In genomic region chr14:111676166-111676581, GRCm38 (mm10) we compare ENCODE assay signal across 8 mouse cellular contexts. TPM values are rescaled to one million over a fixed set of nuclear protein-coding genes. Genes with fewer than 3 reads are reported as not detected.
DNase-seq lines count a peak whose midpoint lies in the region; ATAC-seq and TF ChIP-seq lines count a peak whose summit lies in the region.

No protein-coding gene starts in this region.

- H3K4me2 ChIP-seq in embryonic facial prominence, embryonic 11.5 days (ENCODE audit: low read depth, low read length) = peak overlapping the region; percentile 88
- peak overlapping the region; percentile 67 for H3K4me2 ChIP-seq in hindbrain, embryonic 16.5 days (ENCODE audit: low read length)
- H3K4me2 ChIP-seq in liver, embryonic 14.5 days (ENCODE audit: low read depth) = peak overlapping the region; percentile 62
- H3K4me2 ChIP-seq in stomach, embryonic 15.5 days = peak overlapping the region; percentile 97

- H3K4me1 ChIP-seq in embryonic facial prominence, embryonic 11.5 days (ENCODE audit: control insufficient read depth, insufficient read depth, low read length) = no peaks in the 10 kb centered on the region
- peaks cover 4% of the 10 kb centered on the region; the same call in 1 of the 2 replicates for H3K4me1 ChIP-seq in hindbrain, embryonic 16.5 days (ENCODE audit: control insufficient read depth, insufficient read depth, low read depth, low read length)
- H3K4me1 ChIP-seq in liver, embryonic 14.5 days (replicated peaks; ENCODE audit: control insufficient read depth in 2 of 2, insufficient read depth in 2 of 2, low read length in 1 of 2) = no peaks in the 10 kb centered on the region
- H3K4me1 ChIP-seq in stomach, embryonic 15.5 days = 0 out of 2 replicates have a peak, but pooled peaks cover 10% of the 10 kb centered on the region

- ATAC-seq in embryonic facial prominence, embryonic 11.5 days (replicated peaks; ENCODE audit: insufficient number of reproducible peaks, low FRiP score, low TSS enrichment, low read depth) = peak; percentile 54
- peak; percentile 57 for ATAC-seq in hindbrain, embryonic 16.5 days
- no peak; the same call in 1 of the 2 replicates for ATAC-seq in liver, embryonic 14.5 days (ENCODE audit: insufficient read depth)
- ATAC-seq in stomach, embryonic 15.5 days (ENCODE audit: insufficient read depth, low FRiP score, low read depth) = peak; percentile 31; the same call in 1 of the 2 replicates

- H3K9ac ChIP-seq in embryonic facial prominence, embryonic 11.5 days (replicated peaks; ENCODE audit: low read length) = peak overlapping the region; percentile 80
- H3K9ac ChIP-seq in hindbrain, embryonic 16.5 days (ENCODE audit: low read depth, low read length) = peak overlapping the region; percentile 96
- no peak overlapping the region for H3K9ac ChIP-seq in liver, embryonic 14.5 days (replicated peaks)
- peak overlapping the region; percentile 39; the same call in 1 of the 2 replicates for H3K9ac ChIP-seq in stomach, embryonic 15.5 days

- H3K9me3 ChIP-seq in embryonic facial prominence, embryonic 11.5 days (replicated peaks; ENCODE audit: control insufficient read depth, low read length) = no peaks in the 10 kb centered on the region
- H3K9me3 ChIP-seq in hindbrain, embryonic 16.5 days (ENCODE audit: control insufficient read depth, low read length) = no peaks in the 10 kb centered on the region
- no peaks in the 10 kb centered on the region for H3K9me3 ChIP-seq in liver, embryonic 14.5 days (ENCODE audit: control insufficient read depth, low read length)
- H3K9me3 ChIP-seq in stomach, embryonic 15.5 days = no peaks in the 10 kb centered on the region

- H3K36me3 ChIP-seq in embryonic facial prominence, embryonic 11.5 days (replicated peaks; ENCODE audit: control insufficient read depth, insufficient read depth, low read depth, low read length) = no peaks in the 10 kb centered on the region
- 0 out of 2 replicates have a peak, but pooled peaks cover 3% of the 10 kb centered on the region for H3K36me3 ChIP-seq in hindbrain, embryonic 16.5 days (ENCODE audit: control insufficient read depth, insufficient read depth, low read length)
- H3K36me3 ChIP-seq in liver, embryonic 14.5 days (replicated peaks; ENCODE audit: control insufficient read depth, insufficient read depth, low read depth) = no peaks in the 10 kb centered on the region
- H3K36me3 ChIP-seq in stomach, embryonic 15.5 days = no peaks in the 10 kb centered on the region

- under 1% methylated on average over 19 of the region's 19 CpGs for WGBS in embryonic facial prominence, embryonic 11.5 days
- WGBS in hindbrain, embryonic 16.5 days = 0% methylated on average over 19 of the region's 19 CpGs
- WGBS in liver, embryonic 14.5 days (ENCODE audit: insufficient replicate concordance) = 1% methylated on average over 19 of the region's 19 CpGs
- 1% methylated on average over 19 of the region's 19 CpGs for WGBS in stomach, embryonic 15.5 days

- H3K27me3 ChIP-seq in embryonic facial prominence, embryonic 11.5 days (ENCODE audit: control insufficient read depth, insufficient read depth, low read length) = peaks cover 6% of the 10 kb centered on the region; the same call in 1 of the 2 replicates
- no peaks in the 10 kb centered on the region for H3K27me3 ChIP-seq in hindbrain, embryonic 16.5 days (replicated peaks; ENCODE audit: control insufficient read depth, insufficient read depth, low read length)
- peaks cover 57% of the 10 kb centered on the region for H3K27me3 ChIP-seq in liver, embryonic 14.5 days (ENCODE audit: control insufficient read depth, insufficient read depth, low read length)
- peaks cover 16% of the 10 kb centered on the region for H3K27me3 ChIP-seq in stomach, embryonic 15.5 days (replicated peaks)

- peak overlapping the region; percentile 65 for H3K4me3 ChIP-seq in embryonic facial prominence, embryonic 11.5 days (ENCODE audit: low read depth, low read length)
- H3K4me3 ChIP-seq in hindbrain, embryonic 16.5 days (ENCODE audit: low read length) = peak overlapping the region; percentile 91
- H3K4me3 ChIP-seq in liver, embryonic 14.5 days (ENCODE audit: insufficient read depth in 1 of 2, low read depth in 2 of 2, low read length in 2 of 2) = peak overlapping the region; percentile 30 to 36; a peak in 3 of 4 replicates
- peak overlapping the region; percentile 63 for H3K4me3 ChIP-seq in stomach, embryonic 15.5 days (replicated peaks)

- DNase-seq in adrenal gland, postnatal 14 days = peak; percentile 9
- no peak for DNase-seq in adrenal gland, adult (ENCODE audit: inconsistent age in 2 of 2, low spot score in 1 of 2)
- peak; percentile 62 for DNase-seq in Muller cell, postnatal 12 days (ENCODE audit: inconsistent ontology term)
- DNase-seq in embryonic facial prominence, embryonic 11.5 days (ENCODE audit: low spot score) = peak; percentile 68
- DNase-seq in liver, embryonic 14.5 days (ENCODE audit: low read depth in 3 of 3, low spot score in 3 of 3) = no peak
- DNase-seq in urinary bladder, adult 18-20 months (ENCODE audit: low spot score in 2 of 2) = no peak

- TF ChIP-seq CTCF in liver, embryonic 14.5 days (IDR thresholded peaks at IDR 0.05; ENCODE audit: low read depth) = no peak

- peak overlapping the region; percentile 83 for H3K27ac ChIP-seq in embryonic facial prominence, embryonic 11.5 days (replicated peaks; ENCODE audit: low read depth, low read length)
- H3K27ac ChIP-seq in hindbrain, embryonic 16.5 days (ENCODE audit: low read depth, low read length) = peak overlapping the region; percentile 99
- H3K27ac ChIP-seq in liver, embryonic 14.5 days = no peak overlapping the region
- H3K27ac ChIP-seq in stomach, embryonic 15.5 days = peak overlapping the region; percentile 57; the same call in 1 of the 2 replicates

- TF ChIP-seq EP300 in liver, embryonic 14.5 days (IDR thresholded peaks at IDR 0.05; ENCODE audit: low read depth) = no peak

RNA-seq across cellular contexts. Expression of gene Slitrk5, which starts 1.3 kb away (rescaled TPM):
- 0.37 and 0.83 TPM in 2 replicates for total RNA-seq in adrenal gland, postnatal 14 days (2021)
- 8.5 and 9.8 TPM in 2 replicates for polyA plus RNA-seq in embryonic facial prominence, embryonic 11.5 days (2014; fragmentation: Nextera tagmentation; extraction: Ambion mirVana)
- polyA plus RNA-seq in hindbrain, embryonic 16.5 days (2015; fragmentation: Nextera tagmentation; extraction: Ambion mirVana) = 34.3 and 36.2 TPM in 2 replicates
- 0.02 TPM in 2 replicates for polyA plus RNA-seq in liver, embryonic 14.5 days (2012; rRNA removed)
- polyA plus RNA-seq in liver, embryonic 14.5 days (2014; fragmentation: Nextera tagmentation; extraction: Ambion mirVana) = not detected in 2 replicates
- 3.8 and 4.9 TPM in 2 replicates for polyA plus RNA-seq in stomach, embryonic 15.5 days (2015; fragmentation: Nextera tagmentation; extraction: Ambion mirVana)

Comparison
In these comparisons a context has a peak if more than half of its experiments do, and no peak if none do; other contexts are left out.
1. DNase-seq: peak in adrenal gland, postnatal 14 days (single experiment), Muller cell, postnatal 12 days (single experiment) and embryonic facial prominence, embryonic 11.5 days (single experiment); none in adrenal gland, adult (0 of 2), liver, embryonic 14.5 days (0 of 3) and urinary bladder, adult 18-20 months (0 of 2).
2. H3K4me3 ChIP-seq: peak in every context shown above with its lines; median percentile 91 in hindbrain, embryonic 16.5 days; 65 in embryonic facial prominence, embryonic 11.5 days; 63 in stomach, embryonic 15.5 days; 33 in liver, embryonic 14.5 days.
3. Peak in every context shown above with its lines, with median percentiles within 50 percentile points of each other: H3K4me2 ChIP-seq.